Mouse (Mus musculus) hindbrain, embryonic 16.5 days (tissue): ENCODE measurements around the gene Zbtb32. TPM values are rescaled to one million over a fixed set of nuclear protein-coding genes. Genes with fewer than 3 reads are reported as not detected.
A peak's percentile ranks its signal among the peaks of the same experiment; 100 is the strongest.

Experiments used
- ATAC-seq: fragments of 200-750 bp; cut with Nextera tagmentation; 2 replicates; pipeline ENCODE4 v1.8.0; 2017; ENCODE audit warnings: moderate TSS enrichment, moderate library complexity
- H3K27ac ChIP-seq: fragments of 300-500 bp; sonication (generic); 2 replicates; pipeline ENCODE4 v1.5.1; 2014; ENCODE audit warnings: low read depth, mild to moderate bottlenecking, control low read depth, low read length, moderate library complexity
- H3K27me3 ChIP-seq: fragments of 300-500 bp; sonication (generic); replicated peaks from 2 replicates; pipeline ENCODE4 v1.6.1; 2014; ENCODE audit warnings: low read length; ENCODE audit not compliant: control insufficient read depth, insufficient read depth
- H3K36me3 ChIP-seq: fragments of 300-500 bp; sonication (generic); 2 replicates; pipeline ENCODE4 v1.6.1; 2014; ENCODE audit warnings: mild to moderate bottlenecking, low read length, moderate library complexity, mixed read lengths; ENCODE audit not compliant: control insufficient read depth, insufficient read depth
- H3K4me1 ChIP-seq: fragments of 300-500 bp; sonication (generic); 2 replicates; pipeline ENCODE4 v1.6.1; 2014; ENCODE audit warnings: low read depth, low read length; ENCODE audit not compliant: control insufficient read depth, insufficient read depth
- H3K4me2 ChIP-seq: fragments of 300-500 bp; sonication (generic); 2 replicates; pipeline ENCODE4 v1.6.1; 2014; ENCODE audit warnings: mild to moderate bottlenecking, low read length, control low read depth, moderate library complexity
- H3K4me3 ChIP-seq: fragments of 300-500 bp; sonication (generic); 2 replicates; pipeline ENCODE4 v1.5.1; 2014; ENCODE audit warnings: mild to moderate bottlenecking, low read length, control low read depth, moderate library complexity
- H3K9ac ChIP-seq: fragments of 300-500 bp; sonication (generic); 2 replicates; pipeline ENCODE4 v1.6.1; 2014; ENCODE audit warnings: low read depth, mild to moderate bottlenecking, control low read depth, low read length, moderate library complexity
- H3K9me3 ChIP-seq: fragments of 300-500 bp; sonication (generic); 2 replicates; pipeline ENCODE4 v1.6.1; 2014; ENCODE audit warnings: mild to moderate bottlenecking, low read length, moderate library complexity; ENCODE audit not compliant: control insufficient read depth
- WGBS: fragments of 180-500 bp; shearing (Covaris S2); extraction: QIAGEN DNeasy Blood & Tissue Kit; methylation state at CpG from one replicate; pipeline ENCODE4 v1.1.7; 2014; 5-methylcytosine and 5-hydroxymethylcytosine counted together
- polyA plus RNA-seq: library from polyadenylated mRNA; unstranded; fragments of >200 nt; fragmentation: Nextera tagmentation; extraction: Ambion mirVana; gene quantifications from 2 replicates; pipeline ENCODE4 v1.2.1, GENCODE M21; 2015

Zbtb32 gene
- polyA plus RNA-seq, 1 experiment from 2014 or later = 0.21 TPM

- Histone ChIP-seq H3K9me3 (no peaks in the 10 kb centered on the region), H3K4me3 (no peak overlapping the region), H3K9ac (no peak overlapping the region), H3K36me3 (peaks cover 58% of the 10 kb centered on the region), H3K27me3 (no peaks in the 10 kb centered on the region), H3K4me2 (no peak overlapping the region), H3K4me1 (peaks cover 13% of the 10 kb centered on the region), H3K27ac (no peak overlapping the region)
- 93% methylated on average over 10 of the region's 10 CpGs for WGBS
- no peak for ATAC-seq
These were observed 14.4 kb downstream of the Zbtb32 start for GRCm38 (mm10) chr7:30584339-30584738.

GRCm38 (mm10) chr7:30581547-30581946, 17.2 kb downstream of the Zbtb32 start:
- Histone ChIP-seq H3K9me3 (no peaks in the 10 kb centered on the region), H3K4me2 (no peak overlapping the region), H3K36me3 (peaks cover 82% of the 10 kb centered on the region), H3K4me3 (no peak overlapping the region), H3K27ac (no peak overlapping the region), H3K27me3 (no peaks in the 10 kb centered on the region), H3K9ac (no peak overlapping the region), H3K4me1 (peaks cover 3% of the 10 kb centered on the region)
- 92% methylated on average over 16 of the region's 16 CpGs for WGBS
- no peak for ATAC-seq

- H3K9ac ChIP-seq = no peak overlapping the region
- ATAC-seq = no peak
- 94% methylated on average over 8 of the region's 8 CpGs for WGBS
- no peaks in the 10 kb centered on the region for H3K4me1 ChIP-seq
- H3K9me3 ChIP-seq = no peaks in the 10 kb centered on the region
- H3K36me3 ChIP-seq = peaks cover 84% of the 10 kb centered on the region
- H3K4me3 ChIP-seq = no peak overlapping the region
- no peak overlapping the region for H3K27ac ChIP-seq
- H3K4me2 ChIP-seq = no peak overlapping the region
- no peaks in the 10 kb centered on the region for H3K27me3 ChIP-seq
These were observed 18.8 kb downstream of the Zbtb32 start for GRCm38 (mm10) chr7:30579950-30580349.

- Histone ChIP-seq H3K4me1 (no peaks in the 10 kb centered on the region), H3K27ac (no peak overlapping the region), H3K9me3 (no peaks in the 10 kb centered on the region), H3K36me3 (peaks cover 82% of the 10 kb centered on the region), H3K9ac (no peak overlapping the region), H3K27me3 (no peaks in the 10 kb centered on the region), H3K4me2 (no peak overlapping the region), H3K4me3 (no peak overlapping the region)
- 73% methylated on average over 2 of the region's 2 CpGs for WGBS
- ATAC-seq = no peak
These were observed 25.7 kb downstream of the Zbtb32 start for GRCm38 (mm10) chr7:30572969-30573368.

- Histone ChIP-seq H3K4me1 (no peaks in the 10 kb centered on the region), H3K9me3 (no peaks in the 10 kb centered on the region), H3K27ac (no peak overlapping the region), H3K27me3 (no peaks in the 10 kb centered on the region), H3K36me3 (peaks cover 80% of the 10 kb centered on the region), H3K4me3 (no peak overlapping the region), H3K9ac (no peak overlapping the region), H3K4me2 (no peak overlapping the region)
- ATAC-seq = no peak
- 89% methylated on average over 4 of the region's 5 CpGs for WGBS
These were observed 26.3 kb downstream of the Zbtb32 start for GRCm38 (mm10) chr7:30572389-30572788.

- no peak overlapping the region for H3K9ac ChIP-seq
- no peaks in the 10 kb centered on the region for H3K27me3 ChIP-seq
- no peak overlapping the region for H3K27ac ChIP-seq
- H3K4me1 ChIP-seq = peaks cover 7% of the 10 kb centered on the region
- H3K36me3 ChIP-seq = peaks cover 43% of the 10 kb centered on the region
- H3K4me2 ChIP-seq = no peak overlapping the region
- 90% methylated on average over 11 of the region's 11 CpGs for WGBS
- no peak overlapping the region for H3K4me3 ChIP-seq
- no peak for ATAC-seq
- H3K9me3 ChIP-seq = no peaks in the 10 kb centered on the region
These were observed 31.2 kb downstream of the Zbtb32 start for GRCm38 (mm10) chr7:30567555-30567954.

- no peak for ATAC-seq
- H3K27me3 ChIP-seq = no peaks in the 10 kb centered on the region
- no peak overlapping the region for H3K4me2 ChIP-seq
- peaks cover 9% of the 10 kb centered on the region for H3K4me1 ChIP-seq
- H3K9me3 ChIP-seq = no peaks in the 10 kb centered on the region
- H3K4me3 ChIP-seq = no peak overlapping the region
- peaks cover 35% of the 10 kb centered on the region for H3K36me3 ChIP-seq
- WGBS = 90% methylated on average over 9 of the region's 9 CpGs
- no peak overlapping the region for H3K27ac ChIP-seq
- no peak overlapping the region for H3K9ac ChIP-seq
These were observed 32.7 kb downstream of the Zbtb32 start for GRCm38 (mm10) chr7:30566033-30566432.

GRCm38 (mm10) chr7:30564970-30565571, 33.6 kb downstream of the Zbtb32 start, which contains the start of gene Igflr1:
TSS of gene Igflr1 (plus strand) at chr7:30565427.
- H3K4me2 ChIP-seq = no peak within 1 kb of the TSS
- H3K9ac ChIP-seq = no peak within 1 kb of the TSS
- H3K4me1 ChIP-seq = peaks cover 11% of the 10 kb centered on the region
- no peaks in the 10 kb centered on the region for H3K9me3 ChIP-seq
- peaks cover 29% of the 10 kb centered on the region for H3K36me3 ChIP-seq
- H3K27me3 ChIP-seq = no peaks in the 10 kb centered on the region
- ATAC-seq = no peak
- 94% methylated on average over 12 of the region's 12 CpGs for WGBS
- H3K4me3 ChIP-seq = peak within 1 kb of the TSS; percentile 82; the same call in 1 of the 2 replicates
- no peak within 1 kb of the TSS; the same call in 1 of the 2 replicates for H3K27ac ChIP-seq

GRCm38 (mm10) chr7:30563906-30564280, 34.8 kb downstream of the Zbtb32 start:
- Histone ChIP-seq H3K27ac (peak overlapping the region; percentile 93), H3K9me3 (no peaks in the 10 kb centered on the region), H3K36me3 (peaks cover 18% of the 10 kb centered on the region), H3K27me3 (no peaks in the 10 kb centered on the region), H3K4me1 (peaks cover 17% of the 10 kb centered on the region), H3K9ac (peak overlapping the region; percentile 83), H3K4me3 (peak overlapping the region; percentile 82), H3K4me2 (peak overlapping the region; percentile 89)
- 24% methylated on average over 6 of the region's 6 CpGs for WGBS
- ATAC-seq = no peak
